Mouse (Mus musculus) CH12.LX (cell line): ENCODE data around the gene Ror1. TPM values are rescaled to one million over a fixed set of nuclear protein-coding genes. Genes with fewer than 3 reads are reported as not detected.

Experiments
- DNase-seq: peaks from one replicate; pipeline ENCODE4 v3.0.0-alpha.2; 2013; ENCODE audit errors: extremely low read depth
- H3K27ac ChIP-seq: 2 replicates; pipeline ENCODE4 v1.5.1; 2012; ENCODE audit warnings: low read depth, mild to moderate bottlenecking, control low read depth, moderate library complexity; ENCODE audit not compliant: insufficient read depth
- H3K27me3 ChIP-seq: replicated peaks from 2 replicates; pipeline ENCODE3; 2012; ENCODE audit warnings: inconsistent platforms
- H3K36me3 ChIP-seq, 2 experiments: replicated peaks in 1 of 2; 2 replicates each; pipeline versions ENCODE3 to v1.6.1; 2012; ENCODE audit warnings: inconsistent platforms in 1 of 2, low read length in 1 of 2, mild to moderate bottlenecking in 1 of 2, mixed read lengths in 1 of 2, moderate library complexity in 1 of 2; ENCODE audit not compliant: control insufficient read depth in 1 of 2, insufficient read depth in 1 of 2
- H3K4me1 ChIP-seq, 2 experiments: 2 replicates each; pipeline ENCODE4 v1.6.1; 2012; ENCODE audit warnings: inconsistent platforms in 1 of 2, moderate library complexity in 1 of 2; ENCODE audit not compliant: insufficient read depth in 2 of 2, control insufficient read depth in 1 of 2
- H3K4me2 ChIP-seq: 2 replicates; pipeline ENCODE4 v1.6.1; 2012; ENCODE audit warnings: low read depth, mild to moderate bottlenecking, control low read depth; ENCODE audit not compliant: poor library complexity, insufficient read depth, severe bottlenecking
- H3K4me3 ChIP-seq, 3 experiments: fragments of 150-350 bp in 1 of 3; sonication (generic) in 1 of 3; replicated peaks in 1 of 3; 2 replicates each; pipeline versions ENCODE3 to v1.5.1; 2011 to 2012; ENCODE audit warnings: low read depth in 2 of 3, low read length in 2 of 3, mild to moderate bottlenecking in 2 of 3, moderate library complexity in 2 of 3, control low read depth in 1 of 3, improper control_type of control experiment in 1 of 3, inconsistent platforms in 1 of 3, mixed read lengths in 1 of 3; ENCODE audit not compliant: poor library complexity in 1 of 3
- H3K79me2 ChIP-seq: replicated peaks from 2 replicates; pipeline ENCODE4 v1.6.1; 2012; ENCODE audit warnings: mild to moderate bottlenecking, moderate library complexity; ENCODE audit not compliant: control insufficient read depth, poor library complexity, insufficient read depth, severe bottlenecking; ENCODE audit errors: extremely low read depth
- H3K9ac ChIP-seq: 2 replicates; pipeline ENCODE4 v1.6.1; 2012; ENCODE audit warnings: low read depth, mild to moderate bottlenecking, control low read depth, moderate library complexity; ENCODE audit not compliant: insufficient read depth
- H3K9me3 ChIP-seq: replicated peaks from 2 replicates; pipeline ENCODE3; 2012; ENCODE audit warnings: low read length, inconsistent platforms, mixed read lengths
- BHLHE40 ChIP-seq: IDR thresholded peaks from 2 replicates; pipeline ENCODE4 v1.6.1; 2011; ENCODE audit warnings: mild to moderate bottlenecking, low read depth, low read length, improper control_type of control experiment
- CHD1 ChIP-seq: IDR thresholded peaks from 2 replicates; pipeline ENCODE4 v1.6.1; 2012; ENCODE audit warnings: low read depth, low read length, improper control_type of control experiment, inconsistent platforms
- E2F4 ChIP-seq: IDR thresholded peaks from 2 replicates; pipeline ENCODE4 v1.6.1; 2011; ENCODE audit warnings: low read depth, low read length, improper control_type of control experiment; ENCODE audit not compliant: insufficient replicate concordance
- IRF4 ChIP-seq: IDR thresholded peaks from 2 replicates; pipeline ENCODE4 v1.6.1; 2014; ENCODE audit warnings: low read depth, mild to moderate bottlenecking, inconsistent platforms, low read length, improper control_type of control experiment
- MAX ChIP-seq: IDR thresholded peaks from 2 replicates; pipeline ENCODE4 v1.6.1; 2011; ENCODE audit warnings: low read length, improper control_type of control experiment
- MAZ ChIP-seq: IDR thresholded peaks from 2 replicates; pipeline ENCODE4 v1.6.1; 2012; ENCODE audit warnings: low read depth, mild to moderate bottlenecking, inconsistent platforms, low read length, improper control_type of control experiment, moderate library complexity
- RAD21 ChIP-seq: IDR thresholded peaks from 2 replicates; pipeline ENCODE4 v1.6.1; 2011; ENCODE audit warnings: low read depth, mild to moderate bottlenecking, low read length, improper control_type of control experiment, moderate library complexity
- SMC3 ChIP-seq: IDR thresholded peaks from 2 replicates; pipeline ENCODE4 v1.6.1; 2011; ENCODE audit warnings: low read depth, low read length, improper control_type of control experiment
- UBTF ChIP-seq: IDR thresholded peaks from 2 replicates; pipeline ENCODE4 v1.6.1; 2012; ENCODE audit warnings: low read depth, mild to moderate bottlenecking, inconsistent platforms, low read length, improper control_type of control experiment, moderate library complexity
- ZNF384 ChIP-seq: IDR thresholded peaks from 2 replicates; pipeline ENCODE4 v1.6.1; 2012; ENCODE audit warnings: low read depth, low read length, improper control_type of control experiment, inconsistent platforms
- dilution Hi-C: fragments of 300-500 bp; cut with MboI; formaldehyde crosslinking; loops from 2 replicates; pipeline ENCODE4 v1.14.3; 2020; ENCODE audit warnings: low sequenced_read_pairs; ENCODE audit not compliant: extremely low pct_unique_long_range_greater_than_20kb, extremely low pct_ligation_motif_present
- in situ Hi-C: fragments of 300-500 bp; cut with MboI; formaldehyde crosslinking; loops from 3 replicates; pipeline ENCODE4 v1.14.3; 2019; ENCODE audit warnings: low sequenced_read_pairs, low pct_ligation_motif_present, low pct_unique_long_range_greater_than_20kb, mixed read lengths
- polyA plus RNA-seq: library from polyadenylated mRNA; unstranded; fragments of >175 nt; gene quantifications from 2 replicates; pipeline ENCODE4 v1.2.1, GENCODE M21; 2012; ENCODE audit warnings: low read depth; ENCODE audit not compliant: insufficient read length
- total RNA-seq, 2 experiments: library from RNA; depleted of rRNA; stranded (reverse); fragments of 300-350 nt in 1 of 2; fragments of >200 nt in 1 of 2; gene quantifications; 2 replicates each; pipeline ENCODE4 v1.2.3; 2012 to 2014

Gene Ror1
- total and polyA plus RNA-seq, 3 experiments: not detected

- in situ Hi-C loops (loop anchor here (25.0 kb wide), 1 partner anchor 186 kb away; no protein-coding TSS in a partner anchor), dilution Hi-C loops (no loop called here)
- no peaks in the 10 kb centered on the region for H3K27me3 ChIP-seq
- H3K4me3 ChIP-seq: no peak overlapping the region
- H3K4me1 ChIP-seq: no peaks in the 10 kb centered on the region
- H3K27ac ChIP-seq: no peak overlapping the region
- no peak for TF ChIP-seq CHD1
- no peak for TF ChIP-seq RAD21
- TF ChIP-seq MAX: no peak
- TF ChIP-seq UBTF: no peak
- no peak for TF ChIP-seq IRF4
- TF ChIP-seq SMC3: no peak
- H3K9me3 ChIP-seq: peaks cover 26% of the 10 kb centered on the region
- no peak overlapping the region for H3K9ac ChIP-seq
- no peak for DNase-seq
- H3K4me2 ChIP-seq: no peak overlapping the region
- no peaks in the 10 kb centered on the region for H3K79me2 ChIP-seq
- no peaks in the 10 kb centered on the region for H3K36me3 ChIP-seq
These were observed 127.9 kb downstream of the Ror1 start for GRCm38 (mm10) chr4:100223532-100223931.

- in situ Hi-C loops (loop anchor here (25.0 kb wide), 1 partner anchor 187 kb away; no protein-coding TSS in a partner anchor), dilution Hi-C loops (no loop called here)
- Histone ChIP-seq H3K79me2 (no peaks in the 10 kb centered on the region), H3K4me3 (no peak overlapping the region), H3K4me1 (no peaks in the 10 kb centered on the region), H3K9me3 (peaks cover 26% of the 10 kb centered on the region), H3K27ac (no peak overlapping the region), H3K36me3 (no peaks in the 10 kb centered on the region), H3K4me2 (no peak overlapping the region), H3K27me3 (no peaks in the 10 kb centered on the region), H3K9ac (no peak overlapping the region)
- TF ChIP-seq ZNF384 (no peak), MAZ (no peak)
- DNase-seq: no peak
These were observed 128.4 kb downstream of the Ror1 start for GRCm38 (mm10) chr4:100223965-100224364.

- Histone ChIP-seq H3K9ac (no peak overlapping the region), H3K4me3 (no peak overlapping the region), H3K27me3 (no peaks in the 10 kb centered on the region), H3K27ac (no peak overlapping the region), H3K36me3 (no peaks in the 10 kb centered on the region), H3K9me3 (peaks cover 28% of the 10 kb centered on the region), H3K79me2 (no peaks in the 10 kb centered on the region), H3K4me1 (no peaks in the 10 kb centered on the region), H3K4me2 (no peak overlapping the region)
- DNase-seq: no peak
- TF ChIP-seq BHLHE40: no peak
- no peak for TF ChIP-seq E2F4
- dilution Hi-C loops: no loop called here
- in situ Hi-C loops: no loop called here
These were observed 131.0 kb downstream of the Ror1 start for GRCm38 (mm10) chr4:100226619-100227018.
